9 mouse cellular contexts compared by ENCODE assay signal in the genomic region with DNA sequence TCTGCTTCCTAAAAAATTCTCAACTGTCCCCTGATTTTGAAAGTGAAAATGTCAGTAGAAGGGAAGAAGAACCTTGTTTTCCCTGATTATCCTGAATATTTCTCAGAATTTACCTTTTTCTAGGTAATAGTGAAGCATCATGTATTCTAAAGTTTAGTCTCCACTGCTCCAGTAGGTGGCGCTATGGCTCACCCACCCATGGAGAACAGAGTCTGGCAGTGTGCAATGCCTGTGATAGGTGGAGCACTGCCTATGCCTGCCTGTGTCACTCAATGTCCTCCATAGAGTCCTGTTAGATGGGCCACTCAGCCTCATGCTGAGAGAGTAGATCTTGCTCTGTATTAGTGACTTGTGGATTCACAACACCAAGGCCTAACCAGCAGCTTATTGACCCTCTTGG.
DNase-seq lines count a peak whose midpoint lies in the region; TF ChIP-seq lines count a peak whose summit lies in the region.
"Had no signal": no experiment of that assay in that cellular context is flagged by ENCODE, and none has a peak within 500 bp of the region (broad histone marks: within the 10 kb centered on the region; RNA-seq: fewer than 3 reads in every experiment).

No protein-coding gene starts in this region.

- H3K9me3 ChIP-seq in MEL (replicated peaks; ENCODE audit: insufficient read depth, low read length) = no peaks in the 10 kb centered on the region

- no peak for TF ChIP-seq EP300 in MEL (IDR thresholded peaks at IDR 0.05; ENCODE audit: low read depth in 1 of 2, low read length in 2 of 2)

- no peaks in the 10 kb centered on the region for H3K36me3 ChIP-seq in MEL (ENCODE audit: control insufficient read depth in 1 of 2, insufficient read depth in 2 of 2, low read length in 2 of 2)

- no peak for TF ChIP-seq POLR2A in MEL (IDR thresholded peaks at IDR 0.05; ENCODE audit: control insufficient read depth in 1 of 2, insufficient read depth in 1 of 2, low read depth in 1 of 2, low read length in 2 of 2, poor library complexity in 1 of 2)

- H3K27ac ChIP-seq in left cerebral cortex, adult 2 months = no peak overlapping the region
- no peak overlapping the region for H3K27ac ChIP-seq in MEL (ENCODE audit: control insufficient read depth, low read depth, low read length)

- H3K4me3 ChIP-seq in left cerebral cortex, adult 2 months = no peak overlapping the region
- H3K4me3 ChIP-seq in MEL (ENCODE audit: control insufficient read depth in 1 of 2, insufficient read depth in 1 of 2, low read depth in 2 of 2, low read length in 2 of 2) = no peak overlapping the region
- H3K4me3 ChIP-seq: myocyte had no signal

- no peaks in the 10 kb centered on the region for H3K4me1 ChIP-seq in MEL (ENCODE audit: control insufficient read depth in 1 of 2, insufficient read depth in 2 of 2, low read length in 2 of 2)

- H3K27me3 ChIP-seq in MEL (ENCODE audit: control insufficient read depth in 1 of 2, insufficient read depth in 2 of 2, low read length in 2 of 2) = no peaks in the 10 kb centered on the region

- intact Hi-C loops in left cerebral cortex, adult 2 months (cut with DNase I) = no loop called here
- intact Hi-C loops in left cerebral cortex, postnatal 25 days (cut with DNase I) = no loop called here

- DNase-seq in adrenal gland, adult (ENCODE audit: inconsistent age in 2 of 2, low spot score in 1 of 2) = peak; percentile 26 to 72
- no peak for DNase-seq in adrenal gland, postnatal 4 days (ENCODE audit: low spot score in 2 of 2)
- no peak for DNase-seq in left cerebral cortex, adult 2 months (ENCODE audit: extremely low spot score in 1 of 2, low spot score in 2 of 2)
- no peak for DNase-seq in left cerebral cortex, postnatal 25 days (ENCODE audit: low spot score in 2 of 2)
- DNase-seq in MEL (ENCODE audit: low read depth, low spot score) = peak; percentile 8
- peak; percentile 1 for DNase-seq in c-Kit-positive CD71-positive TER-119-negative erythroid progenitor cells, embryonic 14.5 days (ENCODE audit: low read depth)
- no peak for DNase-seq in urinary bladder, adult 2 months (ENCODE audit: low spot score)
- no peak for DNase-seq in yolk sac, embryonic 10.5 days (ENCODE audit: low spot score)

- no peak overlapping the region for H3K9ac ChIP-seq in MEL (ENCODE audit: control insufficient read depth, low read depth, low read length, poor library complexity, severe bottlenecking)

- no peaks in the 10 kb centered on the region for H3K79me2 ChIP-seq in MEL (ENCODE audit: control insufficient read depth, insufficient read depth, low read length, poor library complexity)

- peak; percentile 15 for TF ChIP-seq CTCF in left cerebral cortex, adult 2 months (IDR thresholded peaks at IDR 0.05)
- peak in 2 of 3 experiments; percentile 18 to 43; a peak in 4 of 6 replicates for TF ChIP-seq CTCF in MEL (IDR thresholded peaks at IDR 0.05 in 2 of 3, conservative IDR thresholded peaks at IDR 0.05 in 1 of 3; ENCODE audit: control insufficient read depth in 1 of 3, insufficient read depth in 1 of 3, low read depth in 2 of 3, low read length in 3 of 3, poor library complexity in 1 of 3, severe bottlenecking in 1 of 3)

- no peak; the same call in 1 of the 2 replicates for TF ChIP-seq RAD21 in MEL (IDR thresholded peaks at IDR 0.05; ENCODE audit: low read depth, low read length)

TF ChIP-seq in MEL, 35 proteins besides CTCF, POLR2A, EP300 and RAD21:
- no peak for TF ChIP-seq ZC3H11A (IDR thresholded peaks at IDR 0.05; ENCODE audit: low read depth, low read length)
- TF ChIP-seq UBTF (IDR thresholded peaks at IDR 0.05; ENCODE audit: borderline replicate concordance, insufficient read depth, low read depth, low read length) = no peak

Comparison
In these comparisons a context has a peak if more than half of its experiments do, and no peak if none do; other contexts are left out.
1. DNase-seq: peak in adrenal gland, adult (2 of 2), MEL (single experiment) and c-Kit-positive CD71-positive TER-119-negative erythroid progenitor cells, embryonic 14.5 days (single experiment); none in adrenal gland, postnatal 4 days (0 of 2), left cerebral cortex, adult 2 months (0 of 2), left cerebral cortex, postnatal 25 days (0 of 2), urinary bladder, adult 2 months (single experiment) and yolk sac, embryonic 10.5 days (single experiment).